Mouse (Mus musculus) naive thymus-derived CD4-positive, alpha-beta T cell, adult 2 months (primary cell): ENCODE data around the gene Naa60.
A peak's percentile ranks its signal among the peaks of the same experiment; 100 is the strongest.

Source experiments
- DNase-seq: peaks from one replicate; pipeline ENCODE4 v3.0.0-alpha.2; 2011; ENCODE audit warnings: low read depth

Naa60 gene

DNA sequence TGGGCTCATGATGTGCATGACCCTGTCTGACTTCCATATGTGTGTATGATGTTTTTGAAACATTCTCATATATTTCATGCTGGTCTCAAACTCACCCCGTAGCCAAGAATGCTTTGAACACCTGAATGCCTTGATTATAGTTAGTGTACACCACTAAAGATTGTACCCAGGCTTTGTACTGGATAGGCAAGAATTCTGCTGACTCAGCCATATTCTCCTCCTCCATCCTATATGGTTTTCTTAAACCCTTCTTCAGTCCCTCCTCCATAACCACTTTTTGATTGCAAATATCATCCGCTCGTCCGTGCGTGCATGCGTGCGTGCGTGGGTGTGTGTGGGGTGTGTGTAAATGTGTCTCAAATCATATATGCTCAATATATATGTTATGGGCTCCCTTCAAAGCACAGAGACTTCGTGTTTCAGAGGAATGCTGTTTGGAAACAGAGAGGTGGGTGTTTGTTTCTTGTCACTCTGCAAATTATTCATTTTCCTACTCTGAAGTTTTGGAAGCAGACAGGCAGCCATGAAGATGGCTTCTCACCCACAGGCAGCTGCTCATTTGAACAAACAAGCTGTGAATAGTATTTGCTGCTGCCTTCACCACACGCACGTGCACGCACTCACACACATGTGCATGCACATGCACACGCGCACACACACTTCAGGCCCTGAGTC lies 19.6 kb downstream of the Naa60 start:
- no peak for DNase-seq

DNA sequence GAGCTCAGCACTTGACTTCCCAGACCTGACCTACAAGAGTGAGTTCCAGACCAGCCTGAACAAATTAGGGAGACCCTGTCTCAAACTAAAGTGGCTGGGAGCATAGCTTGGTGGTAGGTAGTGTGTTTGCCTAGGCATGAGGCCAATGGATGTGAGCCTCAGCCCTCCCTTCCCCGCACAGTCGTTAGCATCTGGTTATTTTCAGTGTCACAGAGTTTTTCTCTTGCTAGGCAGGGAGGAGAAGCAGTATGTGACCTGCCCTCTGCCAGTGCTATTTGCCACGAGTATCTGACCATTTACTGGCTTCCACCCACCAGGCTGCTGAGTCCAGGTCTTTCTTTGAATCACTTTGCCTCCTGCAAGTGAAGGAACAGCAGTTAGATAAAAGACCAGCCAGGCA lies 21.6 kb downstream of the Naa60 start:
- DNase-seq = no peak

DNA sequence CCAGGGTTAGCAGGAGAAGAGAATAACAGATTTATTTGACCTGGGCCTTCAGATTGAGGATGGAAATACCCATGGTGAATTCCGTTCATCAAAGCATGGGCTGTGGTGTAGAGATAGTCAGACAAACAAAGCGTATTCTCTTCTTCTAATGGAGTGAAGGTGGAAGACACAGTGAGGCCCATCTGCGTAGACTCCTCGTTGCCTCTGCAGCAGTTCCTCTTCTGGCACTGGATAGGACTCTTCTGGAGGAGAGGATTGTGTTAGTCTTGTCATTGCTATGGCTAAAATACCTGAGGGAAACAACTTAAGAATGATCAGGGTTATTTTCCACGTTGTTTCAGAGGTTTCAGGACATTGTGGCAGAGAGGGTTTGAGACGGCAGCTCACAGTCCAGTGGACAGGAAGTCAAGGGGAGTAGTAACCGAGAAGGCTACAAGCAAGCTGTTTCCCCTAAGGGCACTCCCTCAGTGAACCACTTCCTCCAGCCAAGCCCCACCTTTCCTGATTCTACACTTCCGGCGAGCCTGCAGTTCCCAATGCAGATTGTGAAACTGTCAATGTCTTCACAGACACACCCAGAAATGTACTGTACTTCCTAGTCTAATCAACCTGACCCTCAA lies 23.1 kb downstream of the Naa60 start:
- peak; percentile 59 for DNase-seq

DNA sequence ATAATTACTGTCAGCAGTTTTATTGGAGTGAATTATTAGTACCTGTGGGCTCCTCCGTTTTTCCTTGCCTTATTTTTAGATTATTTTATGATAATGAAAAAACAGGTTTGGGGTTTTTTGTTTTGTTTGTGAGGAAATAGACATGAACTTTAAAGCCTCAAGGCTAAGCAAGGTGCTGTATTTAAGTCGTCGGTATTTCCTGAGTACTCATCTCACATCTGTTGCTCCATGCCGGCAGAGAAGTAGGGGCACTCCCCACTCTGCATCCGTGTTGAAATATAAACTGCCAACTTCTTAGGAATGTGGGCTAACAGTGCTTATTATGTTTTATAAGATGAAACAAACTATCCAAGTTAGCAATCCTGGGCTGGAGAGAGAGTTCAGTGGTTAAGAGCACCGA lies 23.9 kb downstream of the Naa60 start:
- DNase-seq = no peak

DNA sequence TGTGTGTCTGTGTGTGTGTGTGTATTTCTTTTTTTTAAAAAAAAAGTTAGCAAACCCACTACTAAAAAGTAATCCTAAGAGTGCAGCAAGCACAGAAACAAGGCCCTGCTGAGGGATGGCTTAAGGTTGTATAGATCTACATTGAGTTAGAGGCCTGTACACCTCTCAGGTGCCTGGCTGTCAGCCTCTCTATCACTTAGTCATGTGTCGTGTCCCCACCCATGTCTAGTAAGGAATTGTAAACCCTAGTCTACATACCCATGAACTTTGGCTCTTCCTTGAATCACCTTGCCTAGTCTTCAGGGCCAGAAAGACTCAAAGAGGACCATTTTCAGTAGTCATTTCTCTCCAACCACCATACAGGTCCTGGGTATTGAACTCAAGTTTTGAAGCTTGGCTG lies 24.4 kb downstream of the Naa60 start:
- DNase-seq = no peak

DNA sequence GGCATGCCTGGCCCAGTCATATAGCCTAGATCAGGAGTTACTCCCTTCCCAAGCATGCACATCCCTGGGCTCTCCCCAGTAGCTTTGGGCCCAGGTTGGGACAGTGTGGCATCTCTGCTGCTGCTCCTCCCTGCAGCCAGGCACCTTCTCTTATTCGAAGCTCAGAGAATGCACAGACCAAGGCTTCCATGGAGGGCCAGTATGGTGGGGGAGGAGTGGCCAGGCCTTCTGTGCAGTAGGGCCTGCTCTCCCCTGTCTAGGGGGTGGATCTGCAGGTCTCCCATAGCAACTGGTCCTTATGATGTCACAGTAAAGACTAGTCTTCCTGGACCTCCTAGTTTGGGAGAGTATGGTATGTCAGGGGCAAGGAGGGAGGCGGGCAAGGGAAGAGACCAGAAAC lies 35.3 kb downstream of the Naa60 start:
- no peak for DNase-seq

DNA sequence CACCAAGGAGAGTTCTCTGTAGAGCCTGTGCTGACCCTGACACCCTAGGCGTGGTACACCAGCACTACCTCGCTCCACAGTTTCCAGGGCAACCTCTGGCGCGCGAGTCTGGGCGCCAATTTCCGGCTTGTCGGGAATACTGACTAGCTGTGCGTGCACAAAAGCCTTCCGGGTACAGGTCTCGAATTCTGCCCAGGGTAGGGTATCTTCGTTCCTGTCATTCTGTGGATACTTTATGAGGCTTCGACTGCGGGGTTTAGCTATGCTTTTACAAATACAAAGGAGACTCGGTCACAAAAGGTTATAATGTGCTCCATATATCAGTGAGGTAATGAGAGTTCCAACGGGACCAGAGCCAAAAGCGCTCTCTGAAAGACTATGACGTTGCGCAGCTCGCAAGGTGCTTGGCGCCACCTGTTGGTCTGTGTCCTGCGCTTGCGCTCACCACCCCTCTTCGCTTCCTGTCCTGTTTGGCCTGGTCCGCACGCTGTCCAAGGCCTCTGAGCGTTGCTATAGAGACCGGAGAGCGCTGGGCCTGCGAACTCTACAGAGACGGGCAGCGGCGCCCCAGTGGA lies 36.4 kb downstream of the Naa60 start, which contains the start of the genes 1700037C18Rik and Cluap1:
1700037C18Rik (minus strand) TSS at position 153 of the 575 bp plus-strand sequence.
Cluap1 (plus strand) TSS at position 265 of the 575 bp plus-strand sequence.
- DNase-seq = peak; percentile 92

DNA sequence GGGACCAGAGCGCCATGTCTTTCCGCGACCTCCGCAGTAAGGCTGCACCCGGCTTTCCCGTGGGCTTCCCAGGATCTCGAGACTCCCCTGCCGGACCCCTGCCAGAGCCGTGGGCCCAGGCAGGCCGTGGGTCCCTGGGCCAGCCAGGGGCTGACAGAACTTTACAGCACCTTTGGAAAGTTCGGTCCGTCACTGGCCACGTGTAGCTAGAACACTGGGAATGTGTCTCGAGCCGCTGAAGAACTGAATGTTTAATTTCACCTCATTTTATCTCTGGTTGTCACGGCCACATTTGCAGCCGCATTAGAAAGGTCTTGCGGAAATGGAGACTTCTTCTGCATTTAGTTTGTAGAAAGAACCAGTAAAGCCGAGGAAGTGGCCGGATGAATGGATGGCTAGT lies 36.9 kb downstream of the Naa60 start:
- no peak for DNase-seq

DNA sequence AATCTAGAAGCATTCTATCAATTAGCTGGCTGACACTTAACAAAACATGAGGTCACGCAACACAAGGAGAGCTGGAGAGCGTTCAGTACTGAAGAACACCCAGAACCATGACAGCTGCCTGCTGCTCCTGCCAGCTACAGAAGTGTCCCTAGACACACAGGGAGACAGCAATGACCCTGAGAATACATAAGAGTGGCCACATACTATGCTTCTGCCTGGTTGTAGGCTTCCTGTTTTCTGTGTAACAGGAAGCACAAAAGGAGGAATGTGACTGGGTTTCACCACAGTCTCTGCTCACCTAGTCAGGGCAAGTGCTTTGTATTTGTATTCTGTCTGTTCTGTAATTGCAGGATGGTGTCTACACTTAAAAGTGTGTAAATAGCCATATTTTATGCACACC lies 48.6 kb downstream of the Naa60 start:
- no peak for DNase-seq

DNA sequence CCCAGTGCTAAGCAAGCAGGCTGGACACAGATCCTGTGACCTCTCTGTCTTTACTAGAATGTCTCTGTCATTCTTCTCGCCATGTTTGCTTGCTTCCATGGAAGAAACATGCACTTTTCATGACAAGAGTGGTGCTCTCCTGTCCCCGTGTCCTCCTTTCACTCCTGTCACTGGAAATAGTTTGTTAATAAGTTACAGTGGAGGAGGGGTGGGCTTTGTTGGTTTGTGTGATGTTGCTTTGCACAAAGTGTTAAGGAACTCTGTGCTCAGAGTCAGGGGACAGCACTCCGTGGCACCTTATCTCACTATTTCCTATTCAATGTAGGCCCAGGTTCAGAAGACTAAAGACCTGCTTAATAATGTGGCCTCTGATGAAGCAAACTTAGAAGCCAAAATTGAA lies 51.3 kb downstream of the Naa60 start:
- DNase-seq = no peak

DNA sequence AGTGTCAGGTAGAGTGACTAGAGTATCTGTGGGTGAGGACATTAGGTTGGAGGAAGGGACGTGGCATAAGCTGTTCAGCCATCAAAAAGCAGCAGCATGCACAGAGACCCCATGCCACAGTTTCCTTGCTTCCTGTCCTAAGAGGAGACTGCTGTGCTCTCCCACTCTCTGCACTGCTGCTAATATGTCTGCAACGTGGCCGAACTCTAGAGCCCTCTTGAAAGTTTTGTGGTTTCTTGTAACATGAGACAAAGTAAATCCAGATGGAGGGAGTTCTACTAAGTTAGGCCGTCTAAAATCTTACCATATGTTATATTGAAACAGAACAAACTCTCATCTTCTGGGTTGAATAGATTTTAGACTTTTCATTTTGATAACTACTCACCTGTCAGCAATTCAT lies 51.8 kb downstream of the Naa60 start:
- no peak for DNase-seq

DNA sequence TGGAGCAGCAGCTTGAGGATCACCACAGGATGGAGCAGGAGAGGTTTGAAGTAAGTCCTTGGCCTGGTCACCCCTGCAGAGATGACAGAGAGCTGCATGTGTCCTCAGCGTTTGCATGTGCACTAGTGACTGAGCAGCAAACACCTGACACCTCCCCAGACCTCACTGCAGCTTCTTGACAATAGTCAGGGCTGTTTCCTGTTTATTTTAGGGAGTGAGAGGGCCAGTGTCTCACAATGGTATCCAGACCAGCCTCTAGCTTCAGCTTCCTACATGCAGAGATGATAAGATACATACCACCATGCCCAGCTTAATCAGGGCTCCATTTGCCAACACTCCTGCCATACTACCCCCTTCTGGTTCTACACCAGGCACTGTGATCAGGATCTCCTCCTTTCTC lies 56.4 kb downstream of the Naa60 start:
- no peak for DNase-seq

DNA sequence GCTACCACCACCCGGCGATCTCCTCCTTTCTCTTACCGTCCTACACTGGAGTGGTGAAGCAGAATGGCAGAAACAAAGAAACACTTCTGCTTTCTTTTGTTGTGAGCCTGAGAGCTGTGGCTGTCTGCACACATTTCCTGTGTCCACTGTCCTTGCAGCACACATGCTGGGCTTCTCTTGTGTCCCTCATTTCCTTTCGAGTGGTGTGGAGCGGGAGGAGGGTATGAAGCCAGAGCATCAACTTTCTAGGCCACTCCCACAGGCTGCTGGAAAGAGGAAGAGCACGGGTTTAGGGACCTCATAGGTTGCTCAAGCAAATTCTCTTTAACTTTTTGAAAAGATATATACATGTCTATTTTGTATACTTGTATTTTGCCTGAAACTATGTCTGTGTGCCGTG lies 57.0 kb downstream of the Naa60 start:
- no peak for DNase-seq

DNA sequence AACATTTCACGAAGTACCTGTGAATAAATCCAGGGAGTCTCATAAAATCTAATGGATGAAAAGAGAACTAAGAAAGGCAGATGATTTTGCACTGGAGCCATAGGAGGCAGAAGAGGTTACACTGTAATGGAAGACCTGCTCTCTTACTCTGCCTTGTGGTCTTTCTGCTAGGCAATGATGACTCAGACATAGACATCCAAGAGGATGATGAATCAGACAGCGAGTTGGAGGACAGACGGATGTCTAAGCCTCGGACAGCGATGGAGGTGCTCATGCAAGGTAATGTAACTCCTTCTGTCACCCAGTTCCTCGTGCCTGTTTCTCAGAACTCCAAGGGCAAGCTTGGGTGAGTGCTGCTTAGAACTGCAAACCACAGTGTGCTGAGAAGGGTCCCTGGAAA lies 61.4 kb downstream of the Naa60 start:
- DNase-seq = no peak

DNA sequence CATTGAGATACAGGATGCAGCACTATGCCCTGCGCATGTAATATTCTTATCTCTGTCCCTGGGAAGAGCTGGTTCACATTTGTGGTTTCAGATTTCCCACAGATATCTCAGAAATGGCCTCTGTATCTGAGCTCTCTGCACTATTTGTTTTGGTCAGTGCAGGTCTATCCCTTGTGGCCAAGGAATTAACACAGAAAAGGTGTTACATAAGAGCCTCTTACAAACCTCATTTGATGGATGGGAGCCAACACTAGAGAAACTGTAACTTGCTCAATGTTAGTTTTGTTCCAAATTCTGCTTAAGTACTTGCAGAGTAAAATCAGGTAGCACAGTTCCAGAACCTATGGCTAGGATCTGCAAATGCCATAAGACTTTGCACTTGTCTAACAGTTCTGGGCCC lies 61.9 kb downstream of the Naa60 start:
- DNase-seq = no peak

DNA sequence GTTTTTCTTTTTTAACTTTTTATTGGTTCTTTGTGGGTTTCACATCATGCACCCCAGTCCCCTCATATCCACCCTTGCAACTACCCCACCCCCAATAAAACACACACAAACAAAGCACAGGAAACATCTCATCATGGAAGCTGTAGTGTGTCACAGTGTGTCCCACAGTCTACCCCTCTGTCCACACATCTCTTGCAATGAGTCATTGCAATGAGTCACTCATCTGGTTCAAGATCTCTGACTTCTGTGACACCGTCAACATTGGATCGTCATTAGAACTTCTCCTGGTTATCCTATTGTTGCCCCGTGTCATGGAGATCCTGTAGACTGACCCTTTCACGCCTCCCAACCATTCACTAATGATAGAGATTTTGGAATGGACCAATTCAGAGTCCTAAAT lies 62.5 kb downstream of the Naa60 start:
- no peak for DNase-seq

DNA sequence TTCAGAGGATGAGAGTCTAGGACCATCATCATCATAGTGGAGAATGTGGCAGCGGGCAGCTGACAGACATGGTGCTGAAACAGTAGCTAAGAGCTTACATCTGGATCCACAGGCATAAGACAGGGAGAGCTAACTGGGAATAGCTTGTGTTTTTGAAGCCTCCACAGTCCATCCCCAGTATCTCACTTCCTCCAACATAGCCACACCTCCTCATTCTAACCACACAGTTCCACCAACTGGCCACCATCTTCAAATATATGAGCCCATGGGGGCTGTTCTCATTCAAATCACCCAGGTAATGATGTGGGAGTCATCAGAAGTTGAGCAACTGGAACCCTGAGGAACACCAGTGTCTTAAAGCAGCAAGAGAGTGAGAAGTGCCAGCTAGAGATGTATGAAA lies 79.0 kb downstream of the Naa60 start:
- DNase-seq = no peak
